ENCODE assay signal across 15 mouse cellular contexts in the genomic region with DNA sequence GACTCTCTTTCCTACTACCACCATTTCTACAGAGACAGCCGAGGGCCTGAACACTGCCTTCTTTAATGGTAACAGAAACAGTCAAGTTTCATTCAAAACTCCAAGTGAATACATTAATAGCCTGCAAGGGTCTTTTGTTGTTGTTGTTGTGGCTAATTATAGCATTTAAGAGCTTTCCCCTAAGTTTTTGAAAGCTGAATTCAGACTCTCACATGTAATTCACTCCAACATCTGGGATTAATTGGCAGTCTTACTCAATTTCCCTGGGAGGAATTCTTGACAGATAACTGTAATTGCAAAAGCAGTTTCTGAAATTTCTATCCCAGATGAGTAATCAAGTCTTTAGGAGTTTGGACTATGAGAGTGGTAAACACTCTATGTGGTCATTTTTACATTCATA.
DNase-seq lines count a peak whose midpoint lies in the region.
"Had no signal": no experiment of that assay in that cellular context is flagged by ENCODE, and none has a peak within 500 bp of the region (broad histone marks: within the 10 kb centered on the region; RNA-seq: fewer than 3 reads in every experiment).

No protein-coding gene starts in this region.

- H3K4me3 ChIP-seq in heart, embryonic 10.5 days = no peak overlapping the region
- H3K4me3 ChIP-seq: hindbrain, embryonic 13.5 days; midbrain, embryonic 15.5 days; neural tube, embryonic 13.5 days had no signal

- no peaks in the 10 kb centered on the region for H3K36me3 ChIP-seq in heart, embryonic 10.5 days
- H3K36me3 ChIP-seq: hindbrain, embryonic 13.5 days; midbrain, embryonic 15.5 days; neural tube, embryonic 13.5 days had no signal

- WGBS in heart, embryonic 10.5 days = 71% methylated on average over 1 of the region's 1 CpGs

- no peaks in the 10 kb centered on the region for H3K27me3 ChIP-seq in heart, embryonic 10.5 days (ENCODE audit: insufficient read depth, poor library complexity, severe bottlenecking)
- H3K27me3 ChIP-seq: hindbrain, embryonic 13.5 days; midbrain, embryonic 15.5 days; neural tube, embryonic 13.5 days had no signal

- DNase-seq in heart, adult 18-20 months = peak; percentile 32 to 40
- no peak for DNase-seq in heart, embryonic 10.5 days (ENCODE audit: low spot score)
- DNase-seq in 3T3-L1 (ENCODE audit: low read depth, low spot score) (peak; percentile 96), adipocyte (ENCODE audit: low spot score) (peak; percentile 90)
- DNase-seq in forelimb bud, embryonic 11.5 days (ENCODE audit: low read depth, low spot score) = peak; percentile 29
- DNase-seq in urinary bladder, postnatal 14 days (ENCODE audit: low spot score) = no peak
- no peak for DNase-seq in adrenal gland, adult 18-20 months (ENCODE audit: low spot score in 2 of 2)
- DNase-seq: cerebellum, adult 11-12 months; gastrocnemius, postnatal 14 days; kidney, adult 18-20 months; kidney, postnatal 36 days; lung, embryonic 14.5 days had no signal

- no peak overlapping the region for H3K27ac ChIP-seq in heart, embryonic 10.5 days
- H3K27ac ChIP-seq: hindbrain, embryonic 13.5 days; midbrain, embryonic 15.5 days; neural tube, embryonic 13.5 days had no signal

- H3K9me3 ChIP-seq in heart, embryonic 10.5 days = no peaks in the 10 kb centered on the region
- H3K9me3 ChIP-seq: hindbrain, embryonic 13.5 days; midbrain, embryonic 15.5 days; neural tube, embryonic 13.5 days had no signal

- H3K4me1 ChIP-seq in heart, embryonic 10.5 days = no peaks in the 10 kb centered on the region
- H3K4me1 ChIP-seq: midbrain, embryonic 15.5 days had no signal

Comparison
In these comparisons a context has a peak if more than half of its experiments do, and no peak if none do; other contexts are left out.
1. DNase-seq: peak in heart, adult 18-20 months (2 of 2), 3T3-L1 (single experiment), adipocyte (single experiment) and forelimb bud, embryonic 11.5 days (single experiment); none in heart, embryonic 10.5 days (single experiment), urinary bladder, postnatal 14 days (single experiment) and adrenal gland, adult 18-20 months (0 of 2).